Mouse (Mus musculus): ENCODE measurements around the gene Rtn3.
A peak's percentile ranks its signal among the peaks of the same experiment; 100 is the strongest.

Gene Rtn3

GRCm38 (mm10) chr19:7484076-7484475 is 995 bp upstream of the Rtn3 start:
- DNase-seq = no peak

GRCm38 (mm10) chr19:7483512-7483882 is 416 bp upstream of the Rtn3 start:
- no peak for DNase-seq

- DNase-seq = no peak
These were observed 849 bp downstream of the Rtn3 start for GRCm38 (mm10) chr19:7482266-7482598.

GRCm38 (mm10) chr19:7481541-7482265 is 1.4 kb downstream of the Rtn3 start:
- peak; percentile 22 to 52 for DNase-seq

GRCm38 (mm10) chr19:7479751-7480248 is 3.3 kb downstream of the Rtn3 start:
- DNase-seq = no peak

- peak in 1 of 2 experiments; percentile 17 for DNase-seq
These were observed 12.4 kb downstream of the Rtn3 start for GRCm38 (mm10) chr19:7470643-7471042.

GRCm38 (mm10) chr19:7467915-7468314 is 15.2 kb downstream of the Rtn3 start:
- no peak for DNase-seq

- DNase-seq = no peak
These were observed 23.7 kb downstream of the Rtn3 start for GRCm38 (mm10) chr19:7459370-7459769.

- peak; percentile 29 to 63 for DNase-seq
These were observed 24.2 kb downstream of the Rtn3 start for GRCm38 (mm10) chr19:7458901-7459300.

- DNase-seq = no peak
These were observed 26.3 kb downstream of the Rtn3 start for GRCm38 (mm10) chr19:7456803-7457202.

- peak in 1 of 2 experiments; percentile 11 for DNase-seq
These were observed 37.5 kb downstream of the Rtn3 start for GRCm38 (mm10) chr19:7445596-7445995.

- no peak for DNase-seq
These were observed 38.0 kb downstream of the Rtn3 start for GRCm38 (mm10) chr19:7445105-7445504.

GRCm38 (mm10) chr19:7441493-7441892 is 41.6 kb downstream of the Rtn3 start:
- peak; percentile 48 to 75 for DNase-seq

GRCm38 (mm10) chr19:7438295-7438694 is 44.8 kb downstream of the Rtn3 start:
- DNase-seq = no peak

- peak in 1 of 2 experiments; percentile 79 for DNase-seq
These were observed 46.8 kb downstream of the Rtn3 start for GRCm38 (mm10) chr19:7436061-7436970.

GRCm38 (mm10) chr19:7434887-7435286 is 48.2 kb downstream of the Rtn3 start:
- no peak for DNase-seq

GRCm38 (mm10) chr19:7425398-7425775 is 57.7 kb downstream of the Rtn3 start:
- DNase-seq = no peak

GRCm38 (mm10) chr19:7424590-7425397 is 58.3 kb downstream of the Rtn3 start:
- no peak for DNase-seq

GRCm38 (mm10) chr19:7424131-7424530 is 59.0 kb downstream of the Rtn3 start:
- no peak for DNase-seq

GRCm38 (mm10) chr19:7423656-7424030 is 59.4 kb downstream of the Rtn3 start:
- no peak for DNase-seq

- DNase-seq = peak; percentile 90 to 93
These were observed 59.9 kb downstream of the Rtn3 start for GRCm38 (mm10) chr19:7423028-7423655.

- DNase-seq = no peak
These were observed 60.4 kb downstream of the Rtn3 start for GRCm38 (mm10) chr19:7422656-7423027.

Data from kidney, postnatal 25 days (tissue).